Mouse (Mus musculus) E14TG2a.4 (cell line): ENCODE data around the gene Coro1c.

Experiments
- CTCF ChIP-seq: conservative IDR thresholded peaks from 2 replicates; pipeline ENCODE4 v1.5.1; 2014; ENCODE audit warnings: low read length
- NANOG ChIP-seq: IDR thresholded peaks from 2 replicates; pipeline ENCODE4 v1.6.1; 2014; ENCODE audit warnings: borderline replicate concordance, low read length, mixed read lengths
- POU5F1 ChIP-seq: IDR thresholded peaks from 2 replicates; pipeline ENCODE4 v1.6.1; 2014; ENCODE audit warnings: low read length, borderline replicate concordance

DNA sequence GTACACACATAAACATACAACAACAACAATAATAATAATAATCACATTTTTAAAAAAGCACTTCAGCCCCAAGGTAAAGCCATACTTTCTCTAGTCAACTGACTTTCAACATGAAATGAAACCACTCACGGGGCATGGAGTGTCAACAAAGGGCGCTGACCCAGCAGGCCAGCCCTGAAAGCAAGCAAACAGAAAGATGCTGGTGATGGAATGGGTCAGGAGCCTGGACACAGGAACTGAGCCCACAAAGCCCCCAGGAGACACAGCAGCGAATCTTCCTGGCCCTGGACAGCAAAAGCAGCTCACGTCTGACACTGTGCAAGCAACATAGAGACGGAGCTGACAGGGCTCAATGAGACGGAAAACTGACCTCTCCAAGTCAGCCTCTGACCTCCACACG is 23.8 kb downstream of the Coro1c start:
- no peak for TF ChIP-seq CTCF
- no peak for TF ChIP-seq NANOG
- TF ChIP-seq POU5F1, result no peak
